Comparison of ENCODE assay signal across 25 mouse cellular contexts in the genomic region with DNA sequence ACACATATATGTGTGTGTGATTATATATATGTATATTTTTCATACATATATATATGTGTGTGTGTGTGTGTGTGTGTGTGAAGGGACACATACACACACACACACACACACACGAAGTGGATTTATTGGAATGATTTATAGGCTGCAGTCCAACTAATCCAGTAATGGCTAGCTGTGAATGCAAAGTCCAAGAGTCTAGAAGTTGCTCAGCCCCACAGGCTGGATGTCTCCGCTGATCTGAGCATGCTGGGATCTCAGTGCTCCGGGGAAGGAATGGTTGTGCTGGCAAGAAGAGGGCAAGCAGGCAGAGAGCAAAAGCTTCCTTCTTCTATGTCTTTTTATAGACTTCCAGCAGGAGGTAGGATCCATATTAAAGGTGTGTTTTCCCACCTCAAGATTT.
DNase-seq lines count a peak whose midpoint lies in the region; ATAC-seq and TF ChIP-seq lines count a peak whose summit lies in the region.
"Had no signal": no experiment of that assay in that cellular context is flagged by ENCODE, and none has a peak within 500 bp of the region (broad histone marks: within the 10 kb centered on the region; RNA-seq: fewer than 3 reads in every experiment).

No protein-coding gene starts in this region.

- H3K36me3 ChIP-seq in kidney, adult 2 months (ENCODE audit: control insufficient read depth, insufficient read depth, low read length), result no peaks in the 10 kb centered on the region; the same call in 1 of the 2 replicates
- H3K36me3 ChIP-seq in kidney, embryonic 16.5 days (ENCODE audit: insufficient read depth, low read length), result peaks cover 7% of the 10 kb centered on the region; the same call in 1 of the 2 replicates
- no peaks in the 10 kb centered on the region; the same call in 1 of the 2 replicates for H3K36me3 ChIP-seq in kidney, embryonic 14.5 days (ENCODE audit: control insufficient read depth, insufficient read depth, low read length)
- H3K36me3 ChIP-seq in hindbrain, embryonic 10.5 days, result peaks cover 23% of the 10 kb centered on the region; the same call in 1 of the 2 replicates
- H3K36me3 ChIP-seq: embryonic facial prominence, embryonic 12.5 days; embryonic facial prominence, embryonic 15.5 days; hindbrain, embryonic 12.5 days; hindbrain, embryonic 15.5 days had no signal

- no peak overlapping the region for H3K4me2 ChIP-seq in kidney, embryonic 16.5 days (replicated peaks; ENCODE audit: low read depth, low read length)
- H3K4me2 ChIP-seq in kidney, embryonic 14.5 days (replicated peaks; ENCODE audit: low read depth, low read length), result no peak overlapping the region
- H3K4me2 ChIP-seq: embryonic facial prominence, embryonic 12.5 days; embryonic facial prominence, embryonic 15.5 days; heart, embryonic 13.5 days; hindbrain, embryonic 12.5 days; hindbrain, embryonic 15.5 days had no signal

- no peak for TF ChIP-seq CTCF in kidney, adult 2 months (conservative IDR thresholded peaks at IDR 0.05; ENCODE audit: insufficient read depth, insufficient read length, low read depth, low read length)

- no peak overlapping the region for H3K9ac ChIP-seq in kidney, embryonic 16.5 days (replicated peaks; ENCODE audit: low read length)
- H3K9ac ChIP-seq in kidney, embryonic 14.5 days (ENCODE audit: low read depth, low read length), result no peak overlapping the region
- H3K9ac ChIP-seq: embryonic facial prominence, embryonic 12.5 days; embryonic facial prominence, embryonic 15.5 days; forebrain, postnatal 0 days; heart, embryonic 13.5 days; hindbrain, embryonic 12.5 days; hindbrain, embryonic 15.5 days had no signal

- H3K27ac ChIP-seq in kidney, adult 2 months (ENCODE audit: insufficient read depth, low read depth, low read length), result no peak overlapping the region
- no peak overlapping the region for H3K27ac ChIP-seq in kidney, embryonic 16.5 days (ENCODE audit: low read length)
- H3K27ac ChIP-seq in kidney, embryonic 14.5 days (ENCODE audit: low read depth, low read length), result no peak overlapping the region
- H3K27ac ChIP-seq in hindbrain, embryonic 10.5 days, result no peak overlapping the region
- H3K27ac ChIP-seq: embryonic facial prominence, embryonic 12.5 days; embryonic facial prominence, embryonic 15.5 days; gastrocnemius, adult 2 months; hindbrain, embryonic 12.5 days; hindbrain, embryonic 15.5 days had no signal

- peaks cover 24% of the 10 kb centered on the region for H3K4me1 ChIP-seq in kidney, adult 2 months (ENCODE audit: control insufficient read depth, insufficient read depth, low read length)
- peaks cover 38% of the 10 kb centered on the region for H3K4me1 ChIP-seq in kidney, embryonic 16.5 days (ENCODE audit: insufficient read depth, low read length)
- peaks cover 18% of the 10 kb centered on the region for H3K4me1 ChIP-seq in kidney, embryonic 14.5 days (ENCODE audit: control insufficient read depth, insufficient read depth, low read length)
- peaks cover 13% of the 10 kb centered on the region; the same call in 1 of the 2 replicates for H3K4me1 ChIP-seq in hindbrain, embryonic 10.5 days (replicated peaks)

- no peak overlapping the region for H3K4me3 ChIP-seq in kidney, adult 2 months (ENCODE audit: insufficient read depth, low read depth, low read length)
- H3K4me3 ChIP-seq in kidney, embryonic 16.5 days (ENCODE audit: low read length), result no peak overlapping the region
- H3K4me3 ChIP-seq in kidney, embryonic 14.5 days (ENCODE audit: low read length), result no peak overlapping the region
- no peak overlapping the region for H3K4me3 ChIP-seq in hindbrain, embryonic 10.5 days
- H3K4me3 ChIP-seq: embryonic facial prominence, embryonic 12.5 days; embryonic facial prominence, embryonic 15.5 days; gastrocnemius, adult 2 months; heart, embryonic 13.5 days; hindbrain, embryonic 12.5 days; hindbrain, embryonic 15.5 days had no signal

- H3K9me3 ChIP-seq in kidney, embryonic 16.5 days (ENCODE audit: low read length), result no peaks in the 10 kb centered on the region
- no peaks in the 10 kb centered on the region for H3K9me3 ChIP-seq in kidney, embryonic 14.5 days (ENCODE audit: control insufficient read depth, low read length)
- no peaks in the 10 kb centered on the region for H3K9me3 ChIP-seq in hindbrain, embryonic 10.5 days
- H3K9me3 ChIP-seq: embryonic facial prominence, embryonic 12.5 days; embryonic facial prominence, embryonic 15.5 days; heart, embryonic 13.5 days; hindbrain, embryonic 12.5 days; hindbrain, embryonic 15.5 days had no signal

- 58% methylated on average over 3 of the region's 3 CpGs for WGBS in kidney, adult 2 months
- WGBS in kidney, embryonic 16.5 days, result 72% methylated on average over 3 of the region's 3 CpGs
- WGBS in kidney, embryonic 14.5 days, result 78% methylated on average over 3 of the region's 3 CpGs
- WGBS in hindbrain, embryonic 10.5 days, result 89% methylated on average over 3 of the region's 3 CpGs

- no peak for ATAC-seq in kidney, embryonic 16.5 days (ENCODE audit: low FRiP score, low TSS enrichment)
- no peak for ATAC-seq in kidney, embryonic 14.5 days (ENCODE audit: low FRiP score, low TSS enrichment)
- ATAC-seq: CD4-positive, CD25-positive, alpha-beta regulatory T cell, adult 4 months; forebrain, embryonic 14.5 days; forebrain, postnatal 0 days had no signal

- H3K27me3 ChIP-seq in kidney, adult 2 months (replicated peaks; ENCODE audit: control insufficient read depth, insufficient read depth, low read length), result no peaks in the 10 kb centered on the region
- H3K27me3 ChIP-seq in kidney, embryonic 16.5 days (ENCODE audit: insufficient read depth, low read length), result no peaks in the 10 kb centered on the region
- no peaks in the 10 kb centered on the region for H3K27me3 ChIP-seq in kidney, embryonic 14.5 days (ENCODE audit: control insufficient read depth, insufficient read depth, low read length)
- no peaks in the 10 kb centered on the region for H3K27me3 ChIP-seq in hindbrain, embryonic 10.5 days (ENCODE audit: insufficient read depth, poor library complexity, severe bottlenecking)
- H3K27me3 ChIP-seq: embryonic facial prominence, embryonic 12.5 days; embryonic facial prominence, embryonic 15.5 days; heart, embryonic 13.5 days; hindbrain, embryonic 12.5 days; hindbrain, embryonic 15.5 days had no signal

- peak; percentile 77 for DNase-seq in kidney, adult 2 months
- DNase-seq in kidney, postnatal 14 days, result peak; percentile 43
- DNase-seq in kidney, postnatal 36 days, result peak; percentile 48 to 67
- no peak for DNase-seq in hindbrain, embryonic 10.5 days (ENCODE audit: low spot score)
- DNase-seq: adrenal gland, adult 2 months; adrenal gland, postnatal 14 days; cerebellum, adult 11 months; cerebellum, adult 2 months; cerebellum, adult 9-11 months; cerebellum, postnatal 25 days; forebrain, postnatal 0 days; gastrocnemius, adult 2 months; gastrocnemius, postnatal 14 days; heart, adult 18-20 months; heart, postnatal 14 days; heart, postnatal 4 days had no signal

- TF ChIP-seq POLR2A in kidney, adult 2 months (IDR thresholded peaks at IDR 0.05; ENCODE audit: low read depth, low read length), result no peak
